In genomic region chr2:104209408-104209807, GRCm38 (mm10) we compare ENCODE assay signal across 17 mouse cellular contexts.
"Had no signal": no experiment of that assay in that cellular context is flagged by ENCODE, and none has a peak within 500 bp of the region (broad histone marks: within the 10 kb centered on the region; RNA-seq: fewer than 3 reads in every experiment).

No protein-coding gene starts in this region.

- H3K36me3 ChIP-seq: lung, embryonic 15.5 days; neural tube, embryonic 12.5 days; stomach, embryonic 15.5 days had no signal

- H3K27me3 ChIP-seq: lung, embryonic 15.5 days; midbrain, embryonic 15.5 days; neural tube, embryonic 12.5 days; stomach, embryonic 15.5 days had no signal

- H3K9ac ChIP-seq: lung, embryonic 15.5 days; midbrain, embryonic 13.5 days; midbrain, embryonic 15.5 days; neural tube, embryonic 12.5 days; stomach, embryonic 15.5 days had no signal

- H3K4me3 ChIP-seq: lung, embryonic 15.5 days; megakaryocyte, embryonic 14.5 days; midbrain, embryonic 13.5 days; midbrain, embryonic 15.5 days; neural tube, embryonic 12.5 days; stomach, embryonic 15.5 days had no signal

- H3K27ac ChIP-seq: lung, embryonic 15.5 days; macrophage; neural tube, embryonic 12.5 days; stomach, embryonic 15.5 days; stomach, postnatal 0 days had no signal

- DNase-seq: lung, adult 2 months; lung, postnatal 14 days; lung, postnatal 36 days; right cerebral cortex, postnatal 14 days; thymus, adult 18-20 months; thymus, postnatal 14 days; thymus, postnatal 36 days had no signal

- ATAC-seq: lung, postnatal 0 days; midbrain, embryonic 13.5 days had no signal

- H3K9me3 ChIP-seq: lung, embryonic 15.5 days; megakaryocyte, embryonic 14.5 days; midbrain, embryonic 13.5 days; midbrain, embryonic 15.5 days; neural tube, embryonic 12.5 days; stomach, embryonic 15.5 days had no signal

- H3K4me2 ChIP-seq: lung, embryonic 15.5 days; midbrain, embryonic 11.5 days; midbrain, embryonic 13.5 days; midbrain, embryonic 15.5 days; neural tube, embryonic 12.5 days; stomach, embryonic 15.5 days had no signal

- H3K4me1 ChIP-seq: lung, embryonic 15.5 days; stomach, embryonic 15.5 days had no signal
